Mouse (Mus musculus) left cerebral cortex, adult 11 months (tissue): ENCODE results near the gene Lrrc63.
"Not testable (repeated sequence)": the region's sequence is repeated elsewhere in the genome, so short reads cannot be mapped to it uniquely, and the experiment has no call there.

Experiments
- DNase-seq: peaks from one replicate; pipeline ENCODE4 v3.0.0; 2022; ENCODE audit warnings: low spot score

Gene Lrrc63

GRCm38 (mm10) chr14:75130501-75131318 lies at the start of gene Lrrc63, which contains the start of gene Lcp1:
Lrrc63 (minus strand) TSS chr14:75130881.
Lcp1 (plus strand) TSS chr14:75131101.
- DNase-seq: peak; percentile 46

- DNase-seq: no peak
Observed at GRCm38 (mm10) chr14:75179255-75179963, 48.7 kb upstream of the Lrrc63 start.

- DNase-seq: no peak
Observed at GRCm38 (mm10) chr14:75178801-75179211, 48.1 kb upstream of the Lrrc63 start.

GRCm38 (mm10) chr14:75178384-75178793 lies 47.7 kb upstream of the Lrrc63 start:
- no peak for DNase-seq

GRCm38 (mm10) chr14:75177400-75177799 lies 46.7 kb upstream of the Lrrc63 start:
- DNase-seq: no peak

- no peak for DNase-seq
Observed at GRCm38 (mm10) chr14:75176425-75177045, 45.9 kb upstream of the Lrrc63 start.

- DNase-seq: no peak
Observed at GRCm38 (mm10) chr14:75175781-75176180, 45.1 kb upstream of the Lrrc63 start.

GRCm38 (mm10) chr14:75174731-75175555 lies 44.3 kb upstream of the Lrrc63 start:
- no peak for DNase-seq

- DNase-seq: no peak
Observed at GRCm38 (mm10) chr14:75174296-75174695, 43.6 kb upstream of the Lrrc63 start.

GRCm38 (mm10) chr14:75170546-75170945 lies 39.9 kb upstream of the Lrrc63 start:
- DNase-seq: no peak

GRCm38 (mm10) chr14:75168501-75168900 lies 37.8 kb upstream of the Lrrc63 start:
- DNase-seq: no peak

GRCm38 (mm10) chr14:75165574-75166131 lies 35.0 kb upstream of the Lrrc63 start:
- DNase-seq: no peak

GRCm38 (mm10) chr14:75164345-75164744 lies 33.7 kb upstream of the Lrrc63 start:
- no peak for DNase-seq

GRCm38 (mm10) chr14:75163866-75164265 lies 33.2 kb upstream of the Lrrc63 start:
- DNase-seq: no peak

GRCm38 (mm10) chr14:75159375-75159774 lies 28.7 kb upstream of the Lrrc63 start:
- DNase-seq: no peak

- no peak for DNase-seq
Observed at GRCm38 (mm10) chr14:75154481-75154880, 23.8 kb upstream of the Lrrc63 start.

GRCm38 (mm10) chr14:75151146-75151545 lies 20.5 kb upstream of the Lrrc63 start:
- no peak for DNase-seq

GRCm38 (mm10) chr14:75150653-75151052 lies 20.0 kb upstream of the Lrrc63 start:
- DNase-seq: no peak

GRCm38 (mm10) chr14:75148229-75148628 lies 17.5 kb upstream of the Lrrc63 start:
- no peak for DNase-seq

GRCm38 (mm10) chr14:75147706-75148105 lies 17.0 kb upstream of the Lrrc63 start:
- not testable (repeated sequence) for DNase-seq

GRCm38 (mm10) chr14:75139225-75139624 lies 8.5 kb upstream of the Lrrc63 start:
- no peak for DNase-seq
